Mouse (Mus musculus) embryo, embryonic 9.5 days (tissue): ENCODE measurements around the gene Gm10663.
A peak's percentile ranks its signal among the peaks of the same experiment; 100 is the strongest.

Source experiments
- DNase-seq: peaks from one replicate; pipeline ENCODE4 v3.0.0-alpha.2; 2017; ENCODE audit errors: extremely low spot score

The Gm10663 gene

DNA sequence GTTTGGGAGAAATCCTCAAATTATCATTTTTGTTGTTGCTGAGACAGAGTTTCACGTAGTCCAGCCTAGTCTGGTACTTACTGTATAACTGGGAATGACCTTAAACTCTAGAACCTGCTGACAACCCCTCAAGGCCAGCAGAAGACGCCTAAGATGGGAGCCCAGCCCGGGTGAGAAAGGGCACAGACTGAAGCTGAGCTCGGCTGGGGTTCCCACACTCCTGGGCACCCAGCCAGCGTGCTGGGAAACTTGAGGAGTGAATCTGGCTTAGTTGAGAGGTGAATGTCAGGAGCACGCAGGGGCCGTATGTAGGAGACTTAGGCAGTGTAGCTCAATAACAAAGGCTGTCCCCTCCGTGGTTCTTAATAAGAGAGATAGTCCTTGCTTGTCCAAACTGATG is 12.9 kb downstream of the Gm10663 start:
- DNase-seq, result no peak

DNA sequence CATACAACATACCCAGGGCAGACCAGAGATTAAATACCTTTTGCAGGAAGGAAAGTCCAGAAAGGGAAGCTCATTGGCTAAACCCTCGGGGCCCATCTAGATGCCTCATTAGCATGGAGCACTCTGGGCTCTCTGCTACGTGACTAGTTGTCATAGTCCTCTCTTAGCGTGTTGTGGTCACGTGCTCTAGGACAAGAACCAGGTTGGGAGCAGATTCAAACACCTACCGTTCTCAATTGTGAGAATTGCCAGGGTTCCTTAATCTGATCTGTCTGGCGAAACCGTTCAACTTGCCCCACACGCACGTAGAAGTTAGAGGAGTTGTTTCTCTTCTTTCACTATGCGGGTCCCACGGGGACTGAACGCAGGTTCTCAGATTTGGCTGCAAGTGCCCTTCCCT is 13.3 kb downstream of the Gm10663 start:
- no peak for DNase-seq

DNA sequence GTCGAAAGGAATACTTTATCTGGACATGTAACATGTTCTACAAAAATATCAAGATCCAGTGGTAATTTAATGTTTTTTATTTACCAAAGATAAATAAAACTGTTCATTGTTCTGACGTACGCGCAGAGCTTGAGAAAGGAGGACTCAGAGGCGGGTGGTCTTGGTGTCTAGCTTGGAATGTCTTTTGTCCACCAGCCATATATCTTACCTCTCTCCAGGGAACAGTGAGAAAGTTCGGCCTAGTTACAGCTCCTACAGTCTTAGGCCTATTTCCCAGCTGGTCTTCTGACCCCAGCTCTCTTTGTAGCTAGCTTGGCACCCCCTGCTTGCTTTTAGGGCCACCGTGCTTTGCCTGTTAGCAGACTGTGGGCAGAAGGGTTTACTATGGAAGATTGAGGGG is 14.9 kb downstream of the Gm10663 start:
- DNase-seq, result no peak

DNA sequence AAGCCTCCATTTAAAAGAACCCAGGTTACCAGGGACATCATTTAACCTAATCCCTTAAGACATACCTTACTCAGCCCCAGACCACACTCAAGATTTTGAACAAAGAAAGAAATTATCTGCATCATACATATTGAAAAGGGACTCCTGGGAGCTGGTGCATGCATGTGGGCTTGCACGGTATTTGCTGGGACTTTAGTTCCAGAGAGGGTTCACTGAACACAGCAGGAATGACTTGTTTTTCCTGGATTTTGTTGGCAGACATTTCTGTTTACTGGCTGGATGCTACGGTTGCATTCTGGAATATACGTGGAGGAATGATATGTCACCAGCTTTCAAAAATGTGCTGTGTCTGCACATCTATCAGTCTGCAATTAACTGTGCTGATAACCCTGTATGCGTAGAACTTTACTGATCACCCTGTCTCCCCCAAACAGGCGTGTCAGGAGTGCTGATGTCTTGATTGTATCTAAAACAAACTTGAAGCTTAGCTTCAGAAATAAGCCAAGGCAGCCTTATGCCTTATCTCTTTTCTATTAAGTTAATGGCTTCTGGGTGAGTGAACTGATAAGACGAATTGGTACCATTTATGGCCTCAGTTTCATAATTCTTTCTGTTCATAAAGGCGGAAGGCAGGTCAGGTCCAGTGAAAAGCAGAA is 23.1 kb downstream of the Gm10663 start:
- DNase-seq, result no peak

DNA sequence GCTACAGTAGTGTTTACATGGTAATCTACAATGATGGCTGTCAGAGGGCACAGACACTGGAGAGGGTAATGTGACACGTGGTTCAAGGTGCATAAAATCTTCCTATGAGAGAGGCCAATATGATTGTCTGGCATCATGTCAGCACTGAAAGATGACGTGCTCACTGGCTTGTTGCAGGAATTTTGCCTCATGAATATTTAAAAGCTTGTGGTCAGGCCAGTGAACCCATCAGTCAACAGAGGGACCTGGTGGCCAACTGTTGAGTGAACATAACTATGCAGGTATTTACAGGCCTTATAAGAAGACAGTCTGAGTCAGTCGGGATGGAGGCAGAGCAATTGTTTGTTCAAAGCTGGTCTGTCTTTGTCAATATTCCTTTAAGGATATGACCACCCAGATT is 24.9 kb downstream of the Gm10663 start:
- DNase-seq, result no peak

DNA sequence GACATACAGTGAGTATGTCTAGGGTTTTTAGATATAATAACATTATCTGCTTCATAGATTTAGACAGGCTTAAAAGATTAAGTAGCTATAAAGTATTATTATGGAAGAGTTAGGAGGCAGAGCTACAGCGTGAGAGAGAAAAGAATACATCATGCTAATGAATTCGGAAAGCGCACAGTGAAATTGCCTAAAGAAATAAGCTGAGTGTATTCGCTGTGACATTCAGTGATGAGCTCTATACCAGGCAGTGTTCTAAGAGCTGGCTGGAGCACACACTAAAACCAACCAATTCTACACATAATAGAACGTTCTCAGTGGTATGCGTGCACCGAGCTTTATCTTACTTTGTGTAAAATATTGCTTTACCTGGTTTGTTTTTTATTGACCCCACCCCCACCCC is 28.8 kb downstream of the Gm10663 start:
- no peak for DNase-seq

DNA sequence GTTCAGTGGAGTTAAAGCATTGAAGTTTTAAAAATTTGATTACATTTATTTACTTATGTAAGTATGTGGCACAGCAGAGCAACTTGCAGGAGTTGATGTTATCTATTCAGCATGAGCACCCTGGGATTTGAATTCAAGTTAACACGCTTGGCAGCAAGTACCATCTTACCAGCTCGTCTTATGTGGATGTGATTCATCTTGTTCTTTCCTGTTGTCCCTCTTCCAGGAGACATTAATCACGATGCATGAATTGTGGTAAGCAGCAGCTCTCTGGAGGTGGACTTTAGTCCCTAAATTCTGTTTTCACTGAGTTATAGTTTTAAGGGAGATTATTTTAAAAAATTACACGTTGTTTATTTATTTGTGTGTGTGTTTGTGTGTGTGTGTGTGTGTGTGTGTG is 29.2 kb downstream of the Gm10663 start:
- DNase-seq, result no peak

DNA sequence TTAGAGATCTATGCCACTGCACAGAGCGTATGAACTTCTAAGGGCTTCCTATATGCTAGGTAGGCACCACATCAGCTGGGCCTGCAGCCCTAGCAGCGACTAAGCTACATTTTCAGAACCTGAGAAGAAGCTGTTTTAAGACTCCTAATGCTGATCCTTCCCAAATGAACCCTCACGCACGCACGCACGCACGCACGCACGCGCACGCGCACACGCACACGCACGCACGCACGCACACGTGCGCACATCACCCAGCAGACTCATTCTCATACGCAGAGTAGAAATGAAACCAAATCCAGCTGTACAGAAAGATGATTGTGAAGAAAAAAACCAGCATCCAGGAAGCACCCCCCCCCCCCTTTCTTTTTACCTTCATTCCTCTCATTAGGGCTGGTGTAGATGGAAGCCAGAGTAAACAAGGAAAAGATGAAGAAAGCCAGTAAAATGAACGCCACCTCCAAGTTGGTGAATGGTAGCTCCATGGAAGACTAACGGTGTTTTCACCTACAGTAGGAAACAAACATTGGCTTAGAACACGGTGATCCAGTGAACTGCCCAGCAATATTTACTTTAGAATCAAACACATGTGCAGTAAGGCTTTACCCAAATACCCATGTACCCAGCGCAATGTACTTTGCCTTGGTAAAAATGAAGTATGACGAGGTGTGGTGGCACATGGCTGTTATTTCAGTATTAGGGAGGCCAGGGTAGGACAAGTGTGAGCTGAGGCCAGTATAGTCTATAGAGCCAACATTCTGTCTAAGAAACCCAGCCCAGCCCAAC is 33.3 kb downstream of the Gm10663 start:
- no peak for DNase-seq

DNA sequence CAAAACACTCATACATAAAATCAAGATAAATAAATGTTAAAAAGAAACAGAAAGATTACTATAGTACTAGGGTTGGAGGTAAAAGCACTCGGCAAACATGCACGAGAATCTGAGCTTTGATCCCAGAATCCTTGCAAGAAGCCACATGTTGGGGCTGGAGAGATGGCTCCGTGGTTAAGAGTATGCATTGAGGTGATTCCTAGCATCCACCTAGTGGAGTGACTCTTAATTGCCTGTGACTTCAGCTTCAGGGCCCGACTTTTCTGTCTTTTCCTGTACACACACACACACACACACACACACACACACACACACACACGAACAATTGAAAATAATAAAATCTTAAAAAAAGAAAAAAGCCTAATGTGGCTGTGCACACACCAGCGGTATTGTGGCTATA is 34.1 kb downstream of the Gm10663 start:
- DNase-seq, result no peak

DNA sequence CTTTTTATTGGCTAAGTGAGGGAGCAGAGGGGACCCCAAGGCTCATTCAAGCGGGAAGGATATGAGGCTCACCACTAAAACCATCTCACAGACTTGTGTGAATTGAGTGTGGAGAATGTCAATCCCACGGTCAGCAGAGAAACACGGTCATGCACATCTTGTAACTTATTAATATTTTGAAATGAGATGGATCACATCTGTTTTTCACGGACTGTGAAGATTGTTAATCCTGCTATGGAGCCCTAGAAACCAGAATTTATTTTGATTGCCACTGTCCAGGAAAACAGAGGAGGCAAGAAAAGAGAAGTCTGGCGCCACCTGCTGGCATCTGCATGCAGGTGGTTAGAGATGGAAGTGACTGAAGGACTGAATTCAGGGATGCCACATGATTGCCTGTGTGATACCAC is 35.5 kb downstream of the Gm10663 start:
- peak; percentile 62 for DNase-seq

DNA sequence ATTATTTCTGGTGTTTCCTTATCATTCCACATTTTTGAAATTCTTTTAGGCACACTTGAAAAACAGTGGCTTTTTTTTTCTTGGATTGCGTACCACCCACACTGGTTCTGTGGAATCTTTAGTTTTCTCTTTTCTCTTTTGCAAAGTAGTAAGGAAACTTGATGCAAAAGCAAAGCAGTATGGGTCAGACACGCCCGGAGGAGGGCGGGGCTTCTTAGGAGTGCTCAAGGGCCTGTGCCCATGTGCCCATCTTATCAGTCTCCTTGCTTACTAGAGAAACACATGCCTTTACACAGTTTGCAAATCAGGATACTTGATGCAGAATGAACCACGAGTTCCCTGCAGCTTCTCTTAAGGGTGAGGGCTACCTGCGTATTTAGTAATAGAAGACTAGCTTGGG is 37.3 kb downstream of the Gm10663 start:
- no peak for DNase-seq

DNA sequence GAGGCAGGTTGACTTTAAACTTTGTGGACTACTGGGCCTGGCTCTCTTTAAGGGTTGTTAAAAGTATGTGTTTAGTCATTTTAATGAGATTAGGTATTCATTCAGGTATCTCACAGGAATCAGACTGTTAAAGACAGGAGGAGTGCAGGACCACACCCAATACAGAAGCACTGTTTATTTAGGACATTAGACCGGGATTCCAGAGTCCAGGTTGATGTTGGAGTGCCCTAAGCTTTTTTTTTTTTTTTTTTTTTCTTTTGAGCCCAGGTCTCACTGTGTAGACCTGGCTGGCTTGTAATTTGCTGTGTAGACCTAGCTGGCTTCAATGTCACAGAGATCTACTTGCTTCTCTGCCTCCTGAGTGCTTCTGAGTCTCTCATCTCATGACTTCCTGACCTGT is 51.2 kb downstream of the Gm10663 start:
- DNase-seq, result no peak

DNA sequence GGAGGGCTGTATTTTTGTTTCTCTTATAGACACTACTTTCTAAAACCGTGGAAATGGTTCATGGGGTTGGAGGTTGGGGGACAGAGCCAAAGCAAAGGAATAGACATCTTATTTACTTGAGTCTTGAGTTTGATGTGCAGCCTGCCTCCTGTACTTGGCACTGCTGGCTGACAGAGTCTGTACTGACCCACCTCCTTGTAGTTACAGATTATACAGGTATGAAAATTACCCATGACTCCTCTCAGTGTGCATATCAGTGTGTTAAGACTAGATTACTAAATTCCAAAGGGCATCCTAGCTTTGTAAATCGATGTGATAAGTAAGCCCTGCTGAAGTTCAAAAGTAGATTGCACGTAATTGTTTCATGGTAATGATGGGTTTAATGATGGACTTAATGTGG is 51.6 kb downstream of the Gm10663 start:
- no peak for DNase-seq
